Mouse (Mus musculus): ENCODE data around the gene Trpc4ap. TPM values are rescaled to one million over a fixed set of nuclear protein-coding genes. Genes with fewer than 3 reads are reported as not detected.

Gene Trpc4ap
- polyA plus RNA-seq, 1 experiment from 2014 or later: 180 TPM

DNA sequence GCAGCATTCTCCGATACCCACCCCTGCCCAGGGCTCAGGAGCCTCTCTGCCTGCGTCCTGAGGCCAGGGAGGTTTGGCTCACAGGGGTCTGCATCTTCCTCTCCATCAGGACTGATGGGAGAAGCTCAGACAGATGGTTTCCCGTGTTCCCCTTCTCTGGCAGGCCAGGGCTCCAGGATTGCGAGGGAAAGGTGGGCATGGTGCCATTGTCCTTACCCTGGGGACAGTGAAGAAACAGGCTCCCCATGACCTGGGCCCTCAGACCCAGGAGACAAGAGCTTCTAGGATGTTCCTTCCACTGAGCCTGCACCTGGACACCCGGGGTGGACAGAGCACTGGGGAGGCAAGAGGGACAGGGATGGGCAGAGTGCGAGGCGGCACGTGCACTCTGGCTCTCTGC, 57.6 kb downstream of the Trpc4ap start:
- no peak overlapping the region for H3K4me2 ChIP-seq (replicated peaks)
- H3K4me3 ChIP-seq: no peak overlapping the region
- peaks cover 28% of the 10 kb centered on the region for H3K27me3 ChIP-seq
- ATAC-seq (replicated peaks): no peak
- 86% methylated on average over 8 of the region's 8 CpGs for WGBS
- no peak overlapping the region for H3K9ac ChIP-seq (replicated peaks)
- no peaks in the 10 kb centered on the region for H3K9me3 ChIP-seq
- peaks cover 67% of the 10 kb centered on the region for H3K36me3 ChIP-seq
- no peak overlapping the region for H3K27ac ChIP-seq (replicated peaks)
- H3K4me1 ChIP-seq: peaks cover 2% of the 10 kb centered on the region

DNA sequence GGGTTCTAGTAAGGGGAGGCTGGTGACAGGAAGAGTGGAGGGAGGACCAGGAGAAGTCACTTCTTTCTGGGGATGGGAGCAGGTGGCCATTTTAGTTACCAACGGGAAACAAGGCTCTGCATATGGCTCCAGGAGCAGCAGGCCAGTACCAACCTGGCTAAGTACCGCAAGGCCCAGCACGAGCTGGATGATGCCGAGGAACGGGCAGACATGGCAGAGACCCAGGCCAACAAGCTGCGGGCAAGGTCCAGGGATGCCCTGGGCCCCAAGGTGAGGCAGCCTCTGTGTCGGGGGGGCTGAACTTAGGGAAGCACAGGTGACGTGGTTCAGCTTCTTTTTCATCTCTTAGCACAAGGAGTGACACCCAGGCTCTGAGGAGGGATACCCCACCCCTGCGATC, 58.5 kb downstream of the Trpc4ap start:
- Histone ChIP-seq H3K4me3 (no peak overlapping the region), H3K9me3 (no peaks in the 10 kb centered on the region), H3K4me2 (replicated peaks) (no peak overlapping the region), H3K27ac (replicated peaks) (no peak overlapping the region), H3K4me1 (peaks cover 11% of the 10 kb centered on the region), H3K36me3 (peaks cover 62% of the 10 kb centered on the region), H3K9ac (replicated peaks) (no peak overlapping the region), H3K27me3 (peaks cover 31% of the 10 kb centered on the region)
- WGBS: 89% methylated on average over 9 of the region's 9 CpGs
- no peak for ATAC-seq (replicated peaks)

DNA sequence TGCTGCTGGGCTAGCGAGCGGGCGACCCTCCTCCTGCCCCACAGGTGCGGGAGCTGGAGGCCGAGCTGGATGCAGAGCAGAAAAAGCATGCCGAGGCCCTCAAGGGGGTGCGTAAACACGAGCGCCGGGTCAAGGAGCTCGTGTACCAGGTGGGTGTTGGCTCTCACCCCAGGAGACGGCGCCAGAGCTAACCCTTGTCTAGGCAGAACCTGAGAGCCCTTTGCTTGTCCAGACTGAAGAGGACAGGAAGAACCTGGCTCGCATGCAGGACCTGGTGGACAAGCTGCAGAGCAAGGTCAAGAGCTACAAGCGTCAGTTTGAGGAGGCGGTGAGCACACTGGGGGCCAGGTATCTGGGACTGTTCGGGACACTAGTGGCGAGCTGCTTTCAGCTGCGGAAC, 59.1 kb downstream of the Trpc4ap start:
- H3K27ac ChIP-seq (replicated peaks): no peak overlapping the region
- peaks cover 38% of the 10 kb centered on the region for H3K27me3 ChIP-seq
- ATAC-seq (replicated peaks): no peak
- no peak overlapping the region for H3K9ac ChIP-seq (replicated peaks)
- H3K36me3 ChIP-seq: peaks cover 57% of the 10 kb centered on the region
- no peak overlapping the region for H3K4me3 ChIP-seq
- no peaks in the 10 kb centered on the region for H3K9me3 ChIP-seq
- H3K4me1 ChIP-seq: peaks cover 13% of the 10 kb centered on the region
- no peak overlapping the region for H3K4me2 ChIP-seq (replicated peaks)
- 70% methylated on average over 19 of the region's 19 CpGs for WGBS

DNA sequence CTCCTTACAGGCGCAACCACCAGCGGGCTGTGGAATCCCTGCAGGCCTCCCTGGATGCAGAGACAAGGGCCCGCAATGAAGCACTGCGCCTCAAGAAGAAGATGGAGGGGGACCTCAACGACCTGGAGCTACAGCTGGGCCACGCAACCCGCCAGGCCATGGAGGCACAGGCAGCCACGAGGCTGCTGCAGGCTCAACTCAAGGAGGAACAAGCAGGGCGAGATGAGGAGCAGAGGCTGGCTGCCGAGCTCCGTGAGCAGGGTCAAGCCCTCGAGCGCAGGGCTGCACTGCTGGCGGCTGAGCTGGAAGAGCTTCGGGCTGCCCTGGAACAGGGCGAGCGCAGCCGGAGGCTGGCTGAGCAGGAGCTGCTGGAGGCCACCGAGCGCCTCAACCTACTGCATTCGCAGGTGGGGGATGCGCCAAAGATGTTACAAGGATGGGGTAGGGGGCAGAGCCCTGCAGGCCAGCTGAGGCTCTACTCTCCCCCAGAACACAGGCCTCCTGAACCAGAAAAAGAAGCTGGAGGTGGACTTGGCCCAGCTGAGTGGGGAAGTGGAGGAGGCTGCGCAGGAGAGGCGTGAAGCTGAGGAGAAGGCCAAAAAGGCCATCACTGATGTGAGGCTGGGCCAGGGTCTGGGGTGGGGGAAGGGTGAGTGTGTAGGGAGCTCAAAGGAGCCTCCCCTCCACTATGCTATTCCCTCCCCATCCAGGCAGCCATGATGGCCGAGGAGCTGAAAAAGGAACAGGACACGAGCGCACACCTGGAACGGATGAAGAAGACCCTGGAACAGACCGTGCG, 59.8 kb downstream of the Trpc4ap start:
- H3K4me2 ChIP-seq (replicated peaks): no peak overlapping the region
- no peak overlapping the region for H3K4me3 ChIP-seq
- 72% methylated on average over 30 of the region's 30 CpGs for WGBS
- H3K9ac ChIP-seq (replicated peaks): no peak overlapping the region
- H3K36me3 ChIP-seq: peaks cover 49% of the 10 kb centered on the region
- ATAC-seq (replicated peaks): no peak
- no peaks in the 10 kb centered on the region for H3K9me3 ChIP-seq
- peaks cover 45% of the 10 kb centered on the region for H3K27me3 ChIP-seq
- H3K27ac ChIP-seq (replicated peaks): no peak overlapping the region
- peaks cover 13% of the 10 kb centered on the region for H3K4me1 ChIP-seq

DNA sequence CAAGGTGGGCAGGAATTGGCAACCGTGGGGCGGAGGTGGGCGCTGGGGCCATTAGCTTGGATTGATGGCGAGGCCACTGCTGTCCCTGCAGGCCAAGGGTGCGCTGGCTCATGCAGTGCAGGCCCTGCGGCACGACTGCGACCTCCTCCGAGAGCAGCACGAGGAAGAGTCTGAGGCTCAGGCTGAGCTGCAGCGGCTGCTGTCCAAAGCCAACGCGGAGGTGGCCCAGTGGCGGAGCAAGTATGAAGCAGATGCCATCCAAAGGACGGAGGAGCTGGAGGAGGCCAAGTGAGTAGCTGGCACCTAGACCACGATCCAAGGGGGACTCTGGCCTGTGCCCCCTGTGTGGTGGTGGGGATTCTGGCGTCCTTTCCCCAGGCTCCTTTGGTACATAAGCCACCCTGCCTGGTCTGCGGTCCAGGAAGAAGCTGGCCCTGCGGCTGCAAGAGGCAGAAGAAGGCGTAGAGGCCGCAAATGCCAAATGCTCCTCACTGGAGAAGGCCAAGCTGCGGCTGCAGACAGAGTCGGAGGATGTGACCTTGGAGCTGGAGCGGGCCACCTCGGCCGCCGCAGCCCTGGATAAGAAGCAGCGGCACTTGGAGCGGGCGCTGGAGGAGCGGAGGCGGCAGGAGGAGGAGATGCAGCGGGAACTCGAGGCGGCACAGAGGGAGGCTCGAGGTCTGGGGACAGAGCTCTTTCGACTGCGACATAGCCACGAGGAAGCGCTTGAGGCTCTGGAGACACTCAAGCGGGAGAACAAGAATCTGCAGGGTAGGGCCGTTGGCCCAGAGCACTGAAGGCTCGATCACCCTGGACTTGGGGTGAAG, 61.4 kb downstream of the Trpc4ap start:
- H3K27ac ChIP-seq (replicated peaks): no peak overlapping the region
- peaks cover 35% of the 10 kb centered on the region for H3K36me3 ChIP-seq
- no peak for ATAC-seq (replicated peaks)
- H3K4me1 ChIP-seq: peaks cover 13% of the 10 kb centered on the region
- no peak overlapping the region for H3K4me3 ChIP-seq
- H3K9ac ChIP-seq (replicated peaks): no peak overlapping the region
- peaks cover 45% of the 10 kb centered on the region for H3K27me3 ChIP-seq
- 25% methylated on average over 43 of the region's 43 CpGs for WGBS
- H3K9me3 ChIP-seq: no peaks in the 10 kb centered on the region
- no peak overlapping the region for H3K4me2 ChIP-seq (replicated peaks)

DNA sequence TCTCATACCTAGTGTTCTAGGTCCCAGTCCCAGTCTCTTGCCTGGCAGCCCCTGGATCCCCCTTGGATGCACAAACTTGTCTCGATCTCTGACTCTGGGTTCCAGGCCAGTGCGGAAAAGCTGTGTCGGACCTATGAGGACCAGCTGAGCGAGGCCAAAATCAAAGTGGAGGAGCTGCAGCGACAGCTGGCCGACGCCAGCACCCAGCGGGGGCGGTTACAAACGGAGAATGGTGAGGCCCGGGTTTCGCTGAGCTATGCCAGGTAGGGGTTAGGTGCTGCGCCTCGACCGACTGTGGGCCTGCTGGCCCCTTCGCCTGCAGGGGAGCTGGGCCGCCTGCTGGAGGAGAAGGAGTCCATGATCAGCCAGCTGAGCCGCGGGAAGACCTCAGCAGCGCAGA, 62.0 kb downstream of the Trpc4ap start:
- H3K4me1 ChIP-seq: peaks cover 13% of the 10 kb centered on the region
- H3K4me2 ChIP-seq (replicated peaks): no peak overlapping the region
- no peaks in the 10 kb centered on the region for H3K9me3 ChIP-seq
- H3K36me3 ChIP-seq: peaks cover 28% of the 10 kb centered on the region
- H3K9ac ChIP-seq (replicated peaks): no peak overlapping the region
- H3K27ac ChIP-seq (replicated peaks): no peak overlapping the region
- ATAC-seq (replicated peaks): no peak
- peaks cover 45% of the 10 kb centered on the region for H3K27me3 ChIP-seq
- H3K4me3 ChIP-seq: no peak overlapping the region
- WGBS: 32% methylated on average over 20 of the region's 20 CpGs

DNA sequence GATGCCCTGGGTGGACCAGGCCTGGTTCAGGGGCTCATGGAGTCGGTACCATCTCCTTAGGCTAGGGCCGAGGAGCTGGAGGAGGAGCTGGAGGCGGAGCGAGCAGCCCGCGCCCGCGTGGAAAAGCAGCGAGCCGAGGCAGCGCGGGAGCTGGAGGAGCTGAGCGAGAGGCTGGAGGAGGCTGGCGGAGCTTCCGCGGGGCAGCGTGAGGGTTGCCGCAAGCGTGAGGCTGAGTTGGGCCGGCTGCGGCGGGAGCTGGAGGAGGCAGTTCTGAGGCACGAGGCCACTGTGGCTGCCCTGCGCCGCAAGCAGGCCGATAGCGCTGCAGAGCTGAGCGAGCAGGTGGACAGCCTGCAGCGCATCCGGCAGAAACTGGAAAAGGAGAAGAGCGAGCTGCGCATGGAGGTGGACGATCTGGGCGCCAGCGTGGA, 62.9 kb downstream of the Trpc4ap start:
- WGBS: under 1% methylated on average over 35 of the region's 35 CpGs
- peak; percentile 68 for ATAC-seq (replicated peaks)
- H3K27ac ChIP-seq (replicated peaks): no peak overlapping the region
- peaks cover 13% of the 10 kb centered on the region for H3K4me1 ChIP-seq
- peaks cover 19% of the 10 kb centered on the region for H3K36me3 ChIP-seq
- peak overlapping the region; percentile 55 for H3K9ac ChIP-seq (replicated peaks)
- no peaks in the 10 kb centered on the region for H3K9me3 ChIP-seq
- peaks cover 45% of the 10 kb centered on the region for H3K27me3 ChIP-seq
- peak overlapping the region; percentile 47 for H3K4me3 ChIP-seq
- peak overlapping the region; percentile 88 for H3K4me2 ChIP-seq (replicated peaks)

DNA sequence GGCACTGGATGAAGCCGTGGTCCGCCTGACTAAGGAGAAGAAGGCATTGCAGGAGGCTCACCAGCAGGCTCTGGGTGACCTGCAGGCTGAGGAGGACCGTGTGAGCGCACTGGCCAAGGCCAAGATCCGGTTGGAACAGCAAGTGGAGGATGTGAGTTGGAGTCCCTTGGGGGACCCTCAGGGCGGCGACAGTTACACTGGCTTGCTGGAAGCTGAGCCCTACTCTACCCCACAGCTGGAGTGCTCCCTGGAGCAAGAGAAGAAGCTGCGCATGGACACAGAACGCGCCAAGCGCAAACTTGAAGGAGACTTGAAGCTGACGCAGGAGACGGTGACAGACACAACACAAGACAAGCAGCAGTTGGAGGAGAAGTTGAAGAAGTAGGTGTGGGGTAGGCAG, 63.7 kb downstream of the Trpc4ap start:
- peaks cover 12% of the 10 kb centered on the region; the same call in 1 of the 2 replicates for H3K36me3 ChIP-seq
- no peak overlapping the region for H3K4me2 ChIP-seq (replicated peaks)
- no peak overlapping the region for H3K9ac ChIP-seq (replicated peaks)
- H3K4me3 ChIP-seq: no peak overlapping the region
- no peak for ATAC-seq (replicated peaks)
- no peaks in the 10 kb centered on the region for H3K9me3 ChIP-seq
- H3K27me3 ChIP-seq: peaks cover 45% of the 10 kb centered on the region
- WGBS: 82% methylated on average over 13 of the region's 13 CpGs
- H3K4me1 ChIP-seq: peaks cover 13% of the 10 kb centered on the region
- H3K27ac ChIP-seq (replicated peaks): no peak overlapping the region

DNA sequence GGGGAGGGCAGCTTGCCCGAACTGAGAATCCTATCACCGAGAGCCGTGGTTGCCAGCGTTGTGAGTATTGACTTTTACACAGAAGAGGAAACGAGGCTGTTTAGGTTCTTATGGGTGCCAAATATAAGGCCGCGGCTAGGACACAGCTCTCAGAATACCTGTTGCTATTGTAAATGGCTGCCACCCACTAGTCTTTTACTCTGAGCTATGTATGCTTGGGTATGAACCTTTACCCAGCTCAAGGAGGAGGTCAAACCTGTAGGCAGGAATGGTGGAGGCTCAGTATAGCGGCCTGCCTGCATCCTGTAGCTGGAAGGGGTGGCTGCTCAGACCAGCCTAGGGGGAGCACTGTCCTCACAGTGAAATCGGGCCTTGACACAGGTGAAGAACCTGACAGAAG, 64.1 kb downstream of the Trpc4ap start:
- 85% methylated on average over 9 of the region's 9 CpGs for WGBS
- no peak for ATAC-seq (replicated peaks)
- H3K36me3 ChIP-seq: peaks cover 8% of the 10 kb centered on the region; the same call in 1 of the 2 replicates
- no peaks in the 10 kb centered on the region for H3K9me3 ChIP-seq
- no peak overlapping the region for H3K27ac ChIP-seq (replicated peaks)
- H3K9ac ChIP-seq (replicated peaks): no peak overlapping the region
- peaks cover 13% of the 10 kb centered on the region for H3K4me1 ChIP-seq
- H3K4me3 ChIP-seq: no peak overlapping the region
- peaks cover 45% of the 10 kb centered on the region for H3K27me3 ChIP-seq
- no peak overlapping the region for H3K4me2 ChIP-seq (replicated peaks)

DNA sequence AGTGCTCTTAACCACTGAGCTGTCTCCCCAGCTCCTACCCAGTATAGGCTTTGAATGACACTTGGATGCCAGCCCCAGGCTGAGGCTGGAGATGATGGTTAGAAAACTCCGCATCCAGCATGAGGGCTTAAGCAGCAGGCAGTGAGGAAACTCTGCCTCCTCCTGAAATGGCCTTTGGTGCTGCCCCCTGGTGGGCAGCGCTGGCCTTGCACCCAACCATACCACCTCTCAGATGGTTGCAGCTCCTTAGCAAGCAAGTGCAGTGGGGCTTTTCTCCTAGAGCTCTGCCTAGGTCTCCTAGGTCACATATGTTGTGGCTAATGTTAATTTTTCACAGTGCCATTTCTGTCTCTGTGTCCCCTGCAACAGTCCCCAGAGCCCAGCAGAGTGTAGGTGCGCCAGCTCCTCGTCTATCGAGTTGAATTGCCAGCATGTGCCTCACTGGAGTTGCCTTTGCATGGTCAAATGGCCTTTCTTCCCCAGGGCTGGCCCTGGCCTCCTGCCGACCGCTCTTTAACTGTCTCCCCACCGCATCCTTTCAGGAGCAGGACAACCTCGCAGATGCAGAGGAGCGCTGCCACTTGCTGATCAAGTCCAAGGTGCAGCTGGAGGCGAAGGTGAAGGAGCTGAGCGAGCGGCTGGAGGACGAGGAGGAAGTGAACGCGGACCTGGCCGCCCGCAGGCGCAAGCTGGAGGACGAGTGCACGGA, 65.0 kb downstream of the Trpc4ap start:
- Histone ChIP-seq H3K27me3 (peaks cover 43% of the 10 kb centered on the region), H3K36me3 (peaks cover 4% of the 10 kb centered on the region; the same call in 1 of the 2 replicates), H3K9ac (replicated peaks) (no peak overlapping the region), H3K9me3 (no peaks in the 10 kb centered on the region), H3K4me1 (peaks cover 13% of the 10 kb centered on the region), H3K4me3 (no peak overlapping the region), H3K4me2 (replicated peaks) (no peak overlapping the region), H3K27ac (replicated peaks) (no peak overlapping the region)
- 45% methylated on average over 21 of the region's 21 CpGs for WGBS
- no peak; the same call in 1 of the 2 replicates for ATAC-seq (replicated peaks)

DNA sequence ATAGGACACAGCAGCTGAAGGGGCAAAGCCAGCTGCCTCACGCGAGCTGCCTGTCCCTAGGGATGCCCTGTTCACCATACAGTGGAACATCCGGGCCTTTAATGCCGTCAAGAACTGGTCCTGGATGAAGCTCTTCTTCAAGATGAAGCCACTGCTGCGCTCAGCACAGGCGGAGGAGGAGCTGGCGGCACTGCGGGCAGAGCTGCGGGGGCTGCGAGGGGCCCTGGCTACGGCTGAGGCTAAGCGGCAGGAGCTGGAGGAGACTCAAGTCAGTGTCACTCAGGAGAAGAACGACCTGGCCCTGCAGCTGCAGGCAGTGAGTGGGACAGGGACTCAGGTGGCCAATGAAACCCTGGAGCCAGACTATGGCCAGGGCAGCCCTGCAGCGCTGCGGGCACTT, 65.9 kb downstream of the Trpc4ap start:
- Histone ChIP-seq H3K4me2 (replicated peaks) (no peak overlapping the region), H3K4me3 (no peak overlapping the region), H3K36me3 (0 out of 2 replicates have a peak, but pooled peaks cover under 1% of the 10 kb centered on the region), H3K9me3 (no peaks in the 10 kb centered on the region), H3K27me3 (peaks cover 34% of the 10 kb centered on the region), H3K9ac (replicated peaks) (no peak overlapping the region), H3K27ac (replicated peaks) (no peak overlapping the region), H3K4me1 (peaks cover 13% of the 10 kb centered on the region)
- ATAC-seq (replicated peaks): no peak
- WGBS: 55% methylated on average over 15 of the region's 15 CpGs

DNA sequence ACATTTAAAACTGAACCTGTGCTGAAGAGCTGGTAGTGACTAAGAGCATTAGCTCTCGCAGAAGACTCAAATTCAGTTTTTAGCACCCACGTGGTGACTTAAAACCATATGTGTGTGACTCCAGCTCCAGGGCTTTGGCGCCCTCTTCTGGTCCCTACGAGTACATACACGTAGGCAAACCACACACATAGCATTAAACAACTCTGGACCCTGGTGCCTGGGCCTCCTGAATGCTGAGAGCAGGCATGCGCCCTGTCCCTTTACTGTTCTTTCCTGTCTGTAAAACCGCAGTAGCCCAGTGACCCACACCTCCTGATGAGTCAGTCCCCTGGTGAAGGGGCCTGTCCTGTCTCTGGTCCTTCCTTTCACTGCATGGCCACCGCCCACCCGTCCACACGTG, 67.5 kb downstream of the Trpc4ap start:
- H3K9me3 ChIP-seq: no peaks in the 10 kb centered on the region
- WGBS: 40% methylated on average over 10 of the region's 10 CpGs
- H3K27me3 ChIP-seq: peaks cover 19% of the 10 kb centered on the region; the same call in 1 of the 2 replicates
- no peak overlapping the region for H3K4me2 ChIP-seq (replicated peaks)
- no peak for ATAC-seq (replicated peaks)
- H3K4me1 ChIP-seq: peaks cover 12% of the 10 kb centered on the region
- no peaks in the 10 kb centered on the region for H3K36me3 ChIP-seq
- H3K9ac ChIP-seq (replicated peaks): no peak overlapping the region
- no peak overlapping the region for H3K27ac ChIP-seq (replicated peaks)
- no peak overlapping the region for H3K4me3 ChIP-seq
